Comparison of ENCODE assay signal across 8 mouse cellular contexts in the genomic region with DNA sequence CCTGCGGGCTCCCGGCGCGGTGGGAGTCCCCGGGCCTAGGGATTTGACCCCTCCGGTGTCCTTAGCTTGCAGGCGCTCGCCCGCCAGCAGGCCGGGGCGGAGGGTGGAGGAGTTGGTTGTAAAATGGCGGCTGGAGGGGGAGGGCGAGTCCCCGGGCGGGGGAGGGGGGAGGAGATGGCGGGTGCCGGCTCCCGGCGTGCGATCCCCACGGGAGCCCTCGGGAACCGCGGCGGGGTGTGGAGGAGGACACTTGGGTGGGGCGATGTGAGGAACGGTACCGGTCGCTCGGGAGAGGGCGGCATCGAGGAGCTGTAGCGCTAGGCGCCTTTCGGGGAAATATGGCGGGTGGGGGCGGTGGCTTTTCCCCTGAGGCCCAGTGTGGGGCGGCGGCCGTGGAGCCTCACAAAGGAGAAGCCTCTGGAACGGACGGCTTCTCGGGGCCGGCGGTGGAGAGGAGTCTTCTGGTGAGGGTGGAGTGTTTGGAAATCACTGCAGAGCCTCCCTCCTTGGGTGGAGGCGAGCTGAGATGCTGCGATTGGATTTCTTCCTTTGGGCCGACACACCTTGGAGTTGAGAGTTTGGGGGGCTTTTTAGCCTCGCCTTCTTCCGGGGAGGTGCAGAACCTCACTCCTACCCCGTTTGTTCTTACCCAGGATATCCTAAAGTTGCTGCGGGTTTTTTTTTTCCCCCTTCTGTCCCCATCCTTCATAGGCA. TPM values are rescaled to one million over a fixed set of nuclear protein-coding genes. Genes with fewer than 3 reads are reported as not detected.
DNase-seq lines count a peak whose midpoint lies in the region; ATAC-seq and TF ChIP-seq lines count a peak whose summit lies in the region.

No protein-coding gene starts in this region.

- no peak for TF ChIP-seq CTCF in kidney, adult 2 months (conservative IDR thresholded peaks at IDR 0.05; ENCODE audit: insufficient read depth, insufficient read length, low read depth, low read length)

- ATAC-seq in hindbrain, embryonic 16.5 days = peak; percentile 51
- ATAC-seq in limb, embryonic 14.5 days (ENCODE audit: low FRiP score, low read depth) = peak; percentile 59
- ATAC-seq in midbrain, embryonic 14.5 days (ENCODE audit: low FRiP score, low TSS enrichment) = peak; percentile 76

- H3K4me1 ChIP-seq in kidney, adult 2 months (ENCODE audit: control insufficient read depth, insufficient read depth, low read length) = peaks cover 26% of the 10 kb centered on the region
- peaks cover 37% of the 10 kb centered on the region for H3K4me1 ChIP-seq in hindbrain, embryonic 16.5 days (ENCODE audit: control insufficient read depth, insufficient read depth, low read depth, low read length)
- peaks cover 31% of the 10 kb centered on the region for H3K4me1 ChIP-seq in limb, embryonic 14.5 days (ENCODE audit: control insufficient read depth, insufficient read depth, low read length)
- peaks cover 44% of the 10 kb centered on the region for H3K4me1 ChIP-seq in midbrain, embryonic 14.5 days (ENCODE audit: control insufficient read depth, insufficient read depth, low read length)

- no peaks in the 10 kb centered on the region for H3K27me3 ChIP-seq in kidney, adult 2 months (replicated peaks; ENCODE audit: control insufficient read depth, insufficient read depth, low read length)
- no peaks in the 10 kb centered on the region for H3K27me3 ChIP-seq in hindbrain, embryonic 16.5 days (replicated peaks; ENCODE audit: control insufficient read depth, insufficient read depth, low read length)
- no peaks in the 10 kb centered on the region for H3K27me3 ChIP-seq in limb, embryonic 14.5 days (ENCODE audit: control insufficient read depth, insufficient read depth, low read length)
- no peaks in the 10 kb centered on the region for H3K27me3 ChIP-seq in midbrain, embryonic 14.5 days (ENCODE audit: control insufficient read depth, insufficient read depth, low read length)

- H3K9me3 ChIP-seq in hindbrain, embryonic 16.5 days (ENCODE audit: control insufficient read depth, low read length) = no peaks in the 10 kb centered on the region
- no peaks in the 10 kb centered on the region for H3K9me3 ChIP-seq in limb, embryonic 14.5 days (ENCODE audit: control insufficient read depth, low read length)
- no peaks in the 10 kb centered on the region for H3K9me3 ChIP-seq in midbrain, embryonic 14.5 days (ENCODE audit: control insufficient read depth, low read length)

- peak overlapping the region; percentile 87 for H3K4me2 ChIP-seq in hindbrain, embryonic 16.5 days (ENCODE audit: low read length)
- H3K4me2 ChIP-seq in limb, embryonic 14.5 days (replicated peaks; ENCODE audit: low read depth, low read length, severe bottlenecking) = peak overlapping the region; percentile 85
- peak overlapping the region; percentile 80 for H3K4me2 ChIP-seq in midbrain, embryonic 14.5 days (ENCODE audit: low read length)

- peak overlapping the region; percentile 81 for H3K4me3 ChIP-seq in kidney, adult 2 months (ENCODE audit: insufficient read depth, low read depth, low read length)
- peak overlapping the region; percentile 84 for H3K4me3 ChIP-seq in hindbrain, embryonic 16.5 days (ENCODE audit: low read length)
- peak overlapping the region; percentile 83 for H3K4me3 ChIP-seq in limb, embryonic 14.5 days (replicated peaks; ENCODE audit: low read length)
- H3K4me3 ChIP-seq in midbrain, embryonic 14.5 days (replicated peaks; ENCODE audit: low read depth, low read length) = peak overlapping the region; percentile 96

- peak overlapping the region; percentile 99 for H3K9ac ChIP-seq in hindbrain, embryonic 16.5 days (ENCODE audit: low read depth, low read length)
- peak overlapping the region; percentile 99 for H3K9ac ChIP-seq in limb, embryonic 14.5 days (ENCODE audit: low read depth, low read length, severe bottlenecking)
- peak overlapping the region; percentile 99 for H3K9ac ChIP-seq in midbrain, embryonic 14.5 days (replicated peaks; ENCODE audit: low read length)

- H3K27ac ChIP-seq in kidney, adult 2 months (ENCODE audit: insufficient read depth, low read depth, low read length) = peak overlapping the region; percentile 98
- H3K27ac ChIP-seq in hindbrain, embryonic 16.5 days (ENCODE audit: low read depth, low read length) = peak overlapping the region; percentile 100
- peak overlapping the region; percentile 97 for H3K27ac ChIP-seq in limb, embryonic 14.5 days (replicated peaks; ENCODE audit: low read depth, low read length)
- peak overlapping the region; percentile 100 for H3K27ac ChIP-seq in midbrain, embryonic 14.5 days (replicated peaks; ENCODE audit: low read depth, low read length)

- under 1% methylated on average over 49 of the region's 52 CpGs for WGBS in kidney, adult 2 months
- WGBS in hindbrain, embryonic 16.5 days = under 1% methylated on average over 37 of the region's 52 CpGs
- under 1% methylated on average over 45 of the region's 52 CpGs for WGBS in limb, embryonic 14.5 days
- WGBS in midbrain, embryonic 14.5 days = under 1% methylated on average over 45 of the region's 52 CpGs

- DNase-seq in kidney, adult 2 months = no peak
- DNase-seq in kidney, adult 9 months = no peak
- DNase-seq in cerebellum, postnatal 10 days = peak; percentile 81 to 88
- DNase-seq in gastrocnemius, adult 8-10 months (ENCODE audit: low spot score in 2 of 2) = peak; percentile 63 to 67
- DNase-seq in limb, embryonic 14.5 days (ENCODE audit: low spot score) = peak; percentile 55
- DNase-seq in midbrain, embryonic 14.5 days = peak; percentile 85
- peak; percentile 69 to 87 for DNase-seq in spleen, postnatal 4 days (ENCODE audit: low spot score in 2 of 2)

- no peaks in the 10 kb centered on the region for H3K36me3 ChIP-seq in kidney, adult 2 months (ENCODE audit: control insufficient read depth, insufficient read depth, low read length)
- H3K36me3 ChIP-seq in hindbrain, embryonic 16.5 days (ENCODE audit: control insufficient read depth, insufficient read depth, low read length) = 0 out of 2 replicates have a peak, but pooled peaks cover 2% of the 10 kb centered on the region
- H3K36me3 ChIP-seq in limb, embryonic 14.5 days (ENCODE audit: control insufficient read depth, insufficient read depth, low read length) = peaks cover 7% of the 10 kb centered on the region
- H3K36me3 ChIP-seq in midbrain, embryonic 14.5 days (ENCODE audit: control insufficient read depth, insufficient read depth, low read length) = no peaks in the 10 kb centered on the region; the same call in 1 of the 2 replicates

- TF ChIP-seq POLR2A in kidney, adult 2 months (IDR thresholded peaks at IDR 0.05; ENCODE audit: low read depth, low read length) = no peak
- no peak for TF ChIP-seq POLR2A in limb, embryonic 14.5 days (IDR thresholded peaks at IDR 0.05; ENCODE audit: borderline replicate concordance, extremely low read depth, insufficient read depth, insufficient read length)

RNA-seq across cellular contexts. Expression of gene Ywhae, which starts 0.7 kb away (rescaled TPM):
- 194 and 274 TPM in 2 replicates for polyA plus RNA-seq in kidney, adult 2 months (2012; rRNA removed)
- total RNA-seq in gastrocnemius, adult 8-10 months (2022) = 100 to 1,000 TPM; 440 to 558 (median 522) TPM
- polyA plus RNA-seq in hindbrain, embryonic 16.5 days (2015; fragmentation: Nextera tagmentation; extraction: Ambion mirVana) = 1,437 and 1,451 TPM in 2 replicates
- 561 and 629 TPM in 2 replicates for polyA plus RNA-seq in limb, embryonic 14.5 days (2012; rRNA removed)
- 772 and 815 TPM in 2 replicates for polyA plus RNA-seq in limb, embryonic 14.5 days (2014; fragmentation: Nextera tagmentation; extraction: Ambion mirVana)
- 1,339 and 1,573 TPM in 2 replicates for polyA plus RNA-seq in midbrain, embryonic 14.5 days (2014; fragmentation: Nextera tagmentation; extraction: Ambion mirVana)

RNA-seq across cellular contexts. Expression of gene Crk, which starts 54.3 kb away (rescaled TPM):
- 48.4 and 62.4 TPM in 2 replicates for polyA plus RNA-seq in kidney, adult 2 months (2012; rRNA removed)
- 10 to 100 TPM; 48.7 to 68.4 (median 50.0) TPM for total RNA-seq in gastrocnemius, adult 8-10 months (2022)
- 106 and 109 TPM in 2 replicates for polyA plus RNA-seq in hindbrain, embryonic 16.5 days (2015; fragmentation: Nextera tagmentation; extraction: Ambion mirVana)
- polyA plus RNA-seq in limb, embryonic 14.5 days (2012; rRNA removed) = 78.2 and 84.3 TPM in 2 replicates
- 103 and 110 TPM in 2 replicates for polyA plus RNA-seq in limb, embryonic 14.5 days (2014; fragmentation: Nextera tagmentation; extraction: Ambion mirVana)
- polyA plus RNA-seq in midbrain, embryonic 14.5 days (2014; fragmentation: Nextera tagmentation; extraction: Ambion mirVana) = 83.7 and 114 TPM in 2 replicates

Comparison
In these comparisons a context has a peak if more than half of its experiments do, and no peak if none do; other contexts are left out.
1. DNase-seq: peak in cerebellum, postnatal 10 days (2 of 2), gastrocnemius, adult 8-10 months (2 of 2), limb, embryonic 14.5 days (single experiment), midbrain, embryonic 14.5 days (single experiment) and spleen, postnatal 4 days (2 of 2); none in kidney, adult 2 months (single experiment) and kidney, adult 9 months (single experiment).
2. Peak in every context shown above with its lines, with median percentiles within 50 percentile points of each other: H3K27ac ChIP-seq, H3K4me3 ChIP-seq, ATAC-seq, H3K4me2 ChIP-seq and H3K9ac ChIP-seq.